Mouse (Mus musculus) forebrain, embryonic 13.5 days (tissue): ENCODE measurements around the gene Sema4g. TPM values are rescaled to one million over a fixed set of nuclear protein-coding genes. Genes with fewer than 3 reads are reported as not detected.
A peak's percentile ranks its signal among the peaks of the same experiment; 100 is the strongest.

ENCODE experiments used
- ATAC-seq: fragments of 200-750 bp; cut with Nextera tagmentation; 2 replicates; pipeline ENCODE4 v1.8.0; 2017
- H3K27ac ChIP-seq: fragments of 300-500 bp; sonication (generic); 2 replicates; pipeline ENCODE4 v1.5.1; 2015; ENCODE audit warnings: inconsistent platforms, mild to moderate bottlenecking, moderate library complexity
- H3K27me3 ChIP-seq: fragments of 300-500 bp; sonication (generic); 2 replicates; pipeline ENCODE4 v1.6.1; 2015; ENCODE audit warnings: mild to moderate bottlenecking, inconsistent platforms
- H3K36me3 ChIP-seq: fragments of 300-500 bp; sonication (generic); 2 replicates; pipeline ENCODE4 v1.6.1; 2015; ENCODE audit warnings: mild to moderate bottlenecking, inconsistent platforms; ENCODE audit not compliant: poor library complexity, severe bottlenecking
- H3K4me1 ChIP-seq: fragments of 300-500 bp; sonication (generic); 2 replicates; pipeline ENCODE4 v1.6.1; 2015; ENCODE audit warnings: inconsistent platforms
- H3K4me2 ChIP-seq: fragments of 300-500 bp; sonication (generic); 2 replicates; pipeline ENCODE4 v1.6.1; 2015; ENCODE audit warnings: inconsistent platforms, mild to moderate bottlenecking, moderate library complexity
- H3K4me3 ChIP-seq: fragments of 300-500 bp; sonication (generic); 2 replicates; pipeline ENCODE4 v1.5.1; 2015; ENCODE audit warnings: mild to moderate bottlenecking, inconsistent platforms
- H3K9ac ChIP-seq: fragments of 300-500 bp; sonication (generic); 2 replicates; pipeline ENCODE4 v1.6.1; 2015; ENCODE audit warnings: mild to moderate bottlenecking, inconsistent platforms
- H3K9me3 ChIP-seq: fragments of 300-500 bp; sonication (generic); replicated peaks from 2 replicates; pipeline ENCODE4 v1.6.1; 2016; ENCODE audit warnings: inconsistent platforms
- WGBS: fragments of 180-500 bp; shearing (Covaris S2); methylation state at CpG from one replicate; pipeline ENCODE4 v1.1.7; 2015; 5-methylcytosine and 5-hydroxymethylcytosine counted together
- polyA plus RNA-seq: library from polyadenylated mRNA; unstranded; fragments of >200 nt; fragmentation: Nextera tagmentation; extraction: Ambion mirVana; gene quantifications from 2 replicates; pipeline ENCODE4 v1.2.1, GENCODE M21; 2015

The Sema4g gene
- polyA plus RNA-seq, 1 experiment from 2014 or later, result 9.7 TPM

GRCm38 (mm10) chr19:45005957-45006712 is 17.2 kb downstream of the Sema4g start, which contains the start of gene Mrpl43:
Mrpl43 (minus strand) TSS chr19:45006442.
- Histone ChIP-seq H3K27ac (peak within 1 kb of the TSS; percentile 66), H3K9me3 (no peaks in the 10 kb centered on the region), H3K4me3 (peak within 1 kb of the TSS; percentile 97), H3K27me3 (no peaks in the 10 kb centered on the region), H3K9ac (peak within 1 kb of the TSS; percentile 86), H3K4me1 (peaks cover 36% of the 10 kb centered on the region), H3K4me2 (peak within 1 kb of the TSS; percentile 98), H3K36me3 (peaks cover 62% of the 10 kb centered on the region)
- under 1% methylated on average over 82 of the region's 82 CpGs for WGBS
- ATAC-seq, result peak; percentile 95

- Histone ChIP-seq H3K4me2 (peak overlapping the region; percentile 98), H3K27ac (no peak overlapping the region), H3K4me3 (peak overlapping the region; percentile 97), H3K4me1 (peaks cover 36% of the 10 kb centered on the region), H3K27me3 (no peaks in the 10 kb centered on the region), H3K9me3 (no peaks in the 10 kb centered on the region), H3K9ac (peak overlapping the region; percentile 86), H3K36me3 (peaks cover 61% of the 10 kb centered on the region)
- WGBS, result 48% methylated on average over 17 of the region's 17 CpGs
- no peak for ATAC-seq
Observed at GRCm38 (mm10) chr19:45007021-45007420, 18.1 kb downstream of the Sema4g start.

GRCm38 (mm10) chr19:45007425-45008191 is 18.7 kb downstream of the Sema4g start:
- Histone ChIP-seq H3K36me3 (peaks cover 55% of the 10 kb centered on the region), H3K27ac (no peak overlapping the region), H3K9me3 (no peaks in the 10 kb centered on the region), H3K4me2 (peak overlapping the region; percentile 98), H3K4me1 (peaks cover 41% of the 10 kb centered on the region), H3K4me3 (peak overlapping the region; percentile 97), H3K9ac (peak overlapping the region; percentile 86), H3K27me3 (no peaks in the 10 kb centered on the region)
- ATAC-seq, result no peak
- 94% methylated on average over 20 of the region's 20 CpGs for WGBS

- Histone ChIP-seq H3K4me3 (no peak overlapping the region), H3K27ac (no peak overlapping the region), H3K4me2 (no peak overlapping the region), H3K9me3 (no peaks in the 10 kb centered on the region), H3K4me1 (peaks cover 48% of the 10 kb centered on the region), H3K36me3 (peaks cover 35% of the 10 kb centered on the region), H3K9ac (no peak overlapping the region), H3K27me3 (no peaks in the 10 kb centered on the region)
- WGBS, result 92% methylated on average over 4 of the region's 4 CpGs
- ATAC-seq, result no peak
Observed at GRCm38 (mm10) chr19:45010646-45011045, 21.7 kb downstream of the Sema4g start.

GRCm38 (mm10) chr19:45012219-45012618 is 23.3 kb downstream of the Sema4g start:
- 80% methylated on average over 8 of the region's 8 CpGs for WGBS
- peak overlapping the region; percentile 68 for H3K27ac ChIP-seq
- H3K9me3 ChIP-seq, result no peaks in the 10 kb centered on the region
- H3K36me3 ChIP-seq, result peaks cover 35% of the 10 kb centered on the region
- H3K9ac ChIP-seq, result 0 out of 2 replicates have a peak overlapping the region, but pooled peaks have one; percentile 8
- H3K4me1 ChIP-seq, result peaks cover 55% of the 10 kb centered on the region
- ATAC-seq, result no peak
- H3K4me3 ChIP-seq, result no peak overlapping the region
- no peak overlapping the region for H3K4me2 ChIP-seq
- H3K27me3 ChIP-seq, result no peaks in the 10 kb centered on the region

GRCm38 (mm10) chr19:45012636-45013035 is 23.7 kb downstream of the Sema4g start:
- peak overlapping the region; percentile 68 for H3K27ac ChIP-seq
- no peak overlapping the region for H3K4me3 ChIP-seq
- H3K27me3 ChIP-seq, result no peaks in the 10 kb centered on the region
- H3K4me2 ChIP-seq, result no peak overlapping the region
- 0 out of 2 replicates have a peak overlapping the region, but pooled peaks have one; percentile 8 for H3K9ac ChIP-seq
- WGBS, result 29% methylated on average over 6 of the region's 6 CpGs
- no peak for ATAC-seq
- H3K4me1 ChIP-seq, result peaks cover 52% of the 10 kb centered on the region
- no peaks in the 10 kb centered on the region for H3K9me3 ChIP-seq
- H3K36me3 ChIP-seq, result peaks cover 35% of the 10 kb centered on the region

- H3K4me2 ChIP-seq, result no peak overlapping the region
- H3K9me3 ChIP-seq, result no peaks in the 10 kb centered on the region
- peaks cover 45% of the 10 kb centered on the region for H3K4me1 ChIP-seq
- WGBS, result 72% methylated on average over 6 of the region's 6 CpGs
- H3K27ac ChIP-seq, result no peak overlapping the region
- H3K27me3 ChIP-seq, result no peaks in the 10 kb centered on the region
- ATAC-seq, result no peak
- no peak overlapping the region for H3K9ac ChIP-seq
- H3K36me3 ChIP-seq, result peaks cover 27% of the 10 kb centered on the region
- no peak overlapping the region for H3K4me3 ChIP-seq
Observed at GRCm38 (mm10) chr19:45013581-45014225, 24.8 kb downstream of the Sema4g start.

- Histone ChIP-seq H3K36me3 (peaks cover 21% of the 10 kb centered on the region), H3K27me3 (no peaks in the 10 kb centered on the region), H3K9me3 (no peaks in the 10 kb centered on the region), H3K4me1 (peaks cover 48% of the 10 kb centered on the region), H3K4me2 (peak within 1 kb of the TSS; percentile 88), H3K4me3 (peak within 1 kb of the TSS; percentile 72), H3K27ac (peak within 1 kb of the TSS; percentile 97), H3K9ac (peak within 1 kb of the TSS; percentile 91)
- no peak for ATAC-seq
- 10% methylated on average over 10 of the region's 10 CpGs for WGBS
Observed at GRCm38 (mm10) chr19:45014335-45014971, 25.6 kb downstream of the Sema4g start, which contains the start of gene Lzts2. Lzts2 (plus strand) TSS chr19:45014414.

- Histone ChIP-seq H3K27me3 (no peaks in the 10 kb centered on the region), H3K9ac (peak overlapping the region; percentile 91), H3K9me3 (no peaks in the 10 kb centered on the region), H3K27ac (peak overlapping the region; percentile 97), H3K4me2 (peak overlapping the region; percentile 88), H3K36me3 (peaks cover 19% of the 10 kb centered on the region), H3K4me1 (peaks cover 53% of the 10 kb centered on the region), H3K4me3 (peak overlapping the region; percentile 72)
- 1% methylated on average over 21 of the region's 25 CpGs for WGBS
- ATAC-seq, result no peak
Observed at GRCm38 (mm10) chr19:45014981-45015402, 26.1 kb downstream of the Sema4g start.

GRCm38 (mm10) chr19:45015518-45016281 is 26.8 kb downstream of the Sema4g start:
- peaks cover 60% of the 10 kb centered on the region for H3K4me1 ChIP-seq
- ATAC-seq, result peak; percentile 28; the same call in 1 of the 2 replicates
- no peaks in the 10 kb centered on the region for H3K27me3 ChIP-seq
- H3K36me3 ChIP-seq, result peaks cover 12% of the 10 kb centered on the region
- H3K9me3 ChIP-seq, result no peaks in the 10 kb centered on the region
- H3K4me2 ChIP-seq, result peak overlapping the region; percentile 88
- H3K9ac ChIP-seq, result peak overlapping the region; percentile 91
- WGBS, result under 1% methylated on average over 34 of the region's 34 CpGs
- H3K27ac ChIP-seq, result peak overlapping the region; percentile 97
- peak overlapping the region; percentile 72 for H3K4me3 ChIP-seq
